Mouse (Mus musculus) kidney, adult 2 months (tissue): Measurements from ENCODE around the gene Pla2g4b.

Source experiments
- CTCF ChIP-seq: fragments of 200-500 bp; conservative IDR thresholded peaks from 2 replicates; pipeline ENCODE4 v1.5.1; 2011; ENCODE audit warnings: low read depth, mild to moderate bottlenecking, control low read depth, low read length, moderate library complexity, mixed read lengths; ENCODE audit not compliant: insufficient read depth, insufficient read length
- POLR2A ChIP-seq: fragments of 200-500 bp; IDR thresholded peaks from one replicate; pipeline ENCODE4 v1.6.1; 2011; ENCODE audit warnings: low read depth, low read length, control low read depth

DNA sequence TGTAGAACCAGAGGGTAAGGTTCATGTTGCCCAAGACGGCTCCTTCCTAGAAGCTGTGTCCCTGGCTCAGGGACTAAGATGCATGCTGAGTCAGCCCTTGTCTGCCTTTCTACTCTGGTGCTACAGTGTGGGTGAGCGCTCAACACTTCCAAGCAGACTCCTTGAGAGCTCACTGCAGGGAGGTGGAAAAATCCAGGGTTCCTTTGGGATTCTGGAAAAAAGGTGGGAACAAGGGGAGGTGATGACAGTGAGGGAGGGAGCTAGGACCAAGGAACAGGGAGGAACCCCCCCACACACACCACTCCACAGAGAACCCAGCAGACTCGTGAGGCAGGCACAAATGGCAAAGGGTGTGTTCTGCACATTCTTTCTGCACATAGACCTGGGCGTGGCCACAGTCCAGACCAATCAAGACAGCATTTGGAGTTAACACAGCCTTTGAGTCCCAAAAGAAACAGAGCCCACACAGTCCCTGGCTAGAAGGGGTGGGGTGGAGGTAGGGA, 10.9 kb downstream of the Pla2g4b start:
- TF ChIP-seq CTCF (no peak), POLR2A (no peak)
